ENCODE assay signal across 23 mouse cellular contexts in genomic region chr6:6854176-6854575, GRCm38 (mm10). TPM values are rescaled to one million over a fixed set of nuclear protein-coding genes. Genes with fewer than 3 reads are reported as not detected.
DNase-seq lines count a peak whose midpoint lies in the region; ATAC-seq lines count a peak whose summit lies in the region.
"Had no signal": no experiment of that assay in that cellular context is flagged by ENCODE, and none has a peak within 500 bp of the region (broad histone marks: within the 10 kb centered on the region; RNA-seq: fewer than 3 reads in every experiment).

No protein-coding gene starts in this region.

- WGBS in hindbrain, embryonic 14.5 days: under 1% methylated on average over 9 of the region's 9 CpGs
- 1% methylated on average over 9 of the region's 9 CpGs for WGBS in hindbrain, embryonic 16.5 days
- WGBS in neural tube, embryonic 15.5 days: 3% methylated on average over 9 of the region's 9 CpGs
- WGBS in kidney, embryonic 15.5 days: 2% methylated on average over 9 of the region's 9 CpGs

- no peak for ATAC-seq in hindbrain, embryonic 14.5 days (ENCODE audit: low FRiP score)
- no peak for ATAC-seq in hindbrain, embryonic 16.5 days
- ATAC-seq in neural tube, embryonic 15.5 days (ENCODE audit: low FRiP score): no peak
- ATAC-seq in kidney, embryonic 15.5 days (replicated peaks; ENCODE audit: low FRiP score): no peak
- ATAC-seq: activated CD4-positive, CD25-positive, alpha-beta regulatory T cell, adult 4 months had no signal

- no peaks in the 10 kb centered on the region for H3K4me1 ChIP-seq in hindbrain, embryonic 14.5 days (replicated peaks; ENCODE audit: control insufficient read depth, insufficient read depth, low read length)
- no peaks in the 10 kb centered on the region for H3K4me1 ChIP-seq in hindbrain, embryonic 16.5 days (ENCODE audit: control insufficient read depth, insufficient read depth, low read depth, low read length)
- 0 out of 2 replicates have a peak, but pooled peaks cover 3% of the 10 kb centered on the region for H3K4me1 ChIP-seq in neural tube, embryonic 15.5 days
- H3K4me1 ChIP-seq in kidney, embryonic 15.5 days: peaks cover 3% of the 10 kb centered on the region; the same call in 1 of the 2 replicates
- H3K4me1 ChIP-seq: midbrain, embryonic 12.5 days had no signal

- no peak overlapping the region for H3K9ac ChIP-seq in hindbrain, embryonic 14.5 days
- no peak overlapping the region for H3K9ac ChIP-seq in hindbrain, embryonic 16.5 days (ENCODE audit: low read depth, low read length)
- H3K9ac ChIP-seq in neural tube, embryonic 15.5 days (replicated peaks): no peak overlapping the region
- H3K9ac ChIP-seq in kidney, embryonic 15.5 days: no peak overlapping the region
- H3K9ac ChIP-seq: midbrain, embryonic 12.5 days had no signal

- H3K4me3 ChIP-seq in hindbrain, embryonic 14.5 days (replicated peaks; ENCODE audit: low read length): no peak overlapping the region
- H3K4me3 ChIP-seq in hindbrain, embryonic 16.5 days (ENCODE audit: low read length): no peak overlapping the region
- H3K4me3 ChIP-seq in neural tube, embryonic 15.5 days (replicated peaks): no peak overlapping the region
- H3K4me3 ChIP-seq in kidney, embryonic 15.5 days (replicated peaks): no peak overlapping the region
- H3K4me3 ChIP-seq: midbrain, embryonic 12.5 days had no signal

- H3K9me3 ChIP-seq in hindbrain, embryonic 14.5 days (ENCODE audit: control insufficient read depth, low read length): no peaks in the 10 kb centered on the region
- H3K9me3 ChIP-seq in hindbrain, embryonic 16.5 days (ENCODE audit: control insufficient read depth, low read length): no peaks in the 10 kb centered on the region
- H3K9me3 ChIP-seq in neural tube, embryonic 15.5 days (replicated peaks): no peaks in the 10 kb centered on the region
- no peaks in the 10 kb centered on the region; the same call in 1 of the 2 replicates for H3K9me3 ChIP-seq in kidney, embryonic 15.5 days (replicated peaks)
- H3K9me3 ChIP-seq: midbrain, embryonic 12.5 days had no signal

- peak; percentile 35 for DNase-seq in embryo, embryonic 10.5 days (ENCODE audit: low spot score)
- DNase-seq in embryo, embryonic 10 days (ENCODE audit: low spot score): no peak
- DNase-seq in hindbrain, embryonic 14.5 days (ENCODE audit: low spot score): peak; percentile 23
- DNase-seq in neural tube, embryonic 10.5 days (ENCODE audit: extremely low spot score, low spot score): peak; percentile 36
- no peak for DNase-seq in thymus, postnatal 25 days
- DNase-seq: adrenal gland, adult 8-10 months; cerebellum, adult 11-12 months; cerebellum, postnatal 14 days; kidney, adult 2 months; kidney, postnatal 10 days; left cerebral cortex, postnatal 4 days had no signal

- peaks cover 98% of the 10 kb centered on the region for H3K27me3 ChIP-seq in hindbrain, embryonic 14.5 days (ENCODE audit: control insufficient read depth, insufficient read depth, low read length)
- H3K27me3 ChIP-seq in hindbrain, embryonic 16.5 days (replicated peaks; ENCODE audit: control insufficient read depth, insufficient read depth, low read length): peaks cover 70% of the 10 kb centered on the region
- peaks cover 82% of the 10 kb centered on the region for H3K27me3 ChIP-seq in neural tube, embryonic 15.5 days (replicated peaks)
- peaks cover 97% of the 10 kb centered on the region for H3K27me3 ChIP-seq in kidney, embryonic 15.5 days

- H3K36me3 ChIP-seq in hindbrain, embryonic 14.5 days (replicated peaks; ENCODE audit: control insufficient read depth, insufficient read depth): no peaks in the 10 kb centered on the region
- no peaks in the 10 kb centered on the region for H3K36me3 ChIP-seq in hindbrain, embryonic 16.5 days (ENCODE audit: control insufficient read depth, insufficient read depth, low read length)
- no peaks in the 10 kb centered on the region for H3K36me3 ChIP-seq in neural tube, embryonic 15.5 days
- no peaks in the 10 kb centered on the region for H3K36me3 ChIP-seq in kidney, embryonic 15.5 days
- H3K36me3 ChIP-seq: midbrain, embryonic 12.5 days had no signal

- no peak overlapping the region for H3K4me2 ChIP-seq in hindbrain, embryonic 14.5 days (replicated peaks)
- H3K4me2 ChIP-seq in hindbrain, embryonic 16.5 days (ENCODE audit: low read length): no peak overlapping the region
- no peak overlapping the region for H3K4me2 ChIP-seq in neural tube, embryonic 15.5 days
- no peak overlapping the region for H3K4me2 ChIP-seq in kidney, embryonic 15.5 days
- H3K4me2 ChIP-seq: heart, embryonic 11.5 days; midbrain, embryonic 12.5 days had no signal

- H3K27ac ChIP-seq in hindbrain, embryonic 14.5 days: no peak overlapping the region
- H3K27ac ChIP-seq in hindbrain, embryonic 16.5 days (ENCODE audit: low read depth, low read length): no peak overlapping the region
- no peak overlapping the region for H3K27ac ChIP-seq in neural tube, embryonic 15.5 days (replicated peaks)
- no peak overlapping the region for H3K27ac ChIP-seq in kidney, embryonic 15.5 days
- H3K27ac ChIP-seq: midbrain, embryonic 12.5 days had no signal

RNA-seq across cellular contexts. Expression of gene Dlx6, which starts 9.0 kb away (rescaled TPM):
- polyA plus RNA-seq in hindbrain, embryonic 14.5 days (2014; fragmentation: Nextera tagmentation; extraction: Ambion mirVana): not detected in 2 replicates
- polyA plus RNA-seq in hindbrain, embryonic 16.5 days (2015; fragmentation: Nextera tagmentation; extraction: Ambion mirVana): 0.45 TPM in 1 of 2 replicates, not detected in the other
- polyA plus RNA-seq in neural tube, embryonic 15.5 days (2015; fragmentation: Nextera tagmentation; extraction: Ambion mirVana): 0.41 TPM in 1 of 2 replicates, not detected in the other
- polyA plus RNA-seq in kidney, embryonic 15.5 days (2015; fragmentation: Nextera tagmentation; extraction: Ambion mirVana): 0.24 TPM in 1 of 2 replicates, not detected in the other
- polyA plus RNA-seq: activated CD4-positive, CD25-positive, alpha-beta regulatory T cell, adult 4 months; gonadal fat pad, adult 2 months; heart, postnatal 0 days; kidney, adult 2 months; liver, adult 2 months; liver, embryonic 16.5 days; lung, embryonic 16.5 days; spleen, adult 2 months had no signal

RNA-seq across cellular contexts. Expression of gene Dlx5, which starts 27.7 kb away (rescaled TPM):
- polyA plus RNA-seq in hindbrain, embryonic 14.5 days (2014; fragmentation: Nextera tagmentation; extraction: Ambion mirVana): not detected in 2 replicates
- polyA plus RNA-seq in hindbrain, embryonic 16.5 days (2015; fragmentation: Nextera tagmentation; extraction: Ambion mirVana): 3.7 TPM in 1 of 2 replicates, not detected in the other
- 0.41 and 0.83 TPM in 2 replicates for polyA plus RNA-seq in neural tube, embryonic 15.5 days (2015; fragmentation: Nextera tagmentation; extraction: Ambion mirVana)
- polyA plus RNA-seq in kidney, embryonic 15.5 days (2015; fragmentation: Nextera tagmentation; extraction: Ambion mirVana): 0.35 and 3.4 TPM in 2 replicates
- polyA plus RNA-seq: activated CD4-positive, CD25-positive, alpha-beta regulatory T cell, adult 4 months; kidney, adult 2 months; liver, adult 2 months; spleen, adult 2 months had no signal

Comparison
In these comparisons a context has a peak if more than half of its experiments do, and no peak if none do; other contexts are left out.
1. DNase-seq: peak in embryo, embryonic 10.5 days (single experiment), hindbrain, embryonic 14.5 days (single experiment) and neural tube, embryonic 10.5 days (single experiment); none in embryo, embryonic 10 days (single experiment) and thymus, postnatal 25 days (single experiment).